Mouse (Mus musculus) mouse embryonic stem cell (cell line): Measurements from ENCODE around the gene Dcaf8.

ENCODE experiments used
- in situ Hi-C, 2 experiments: fragments of 300-500 bp; cut with MboI; formaldehyde crosslinking; loops; 1 replicate in 1 of 2; 3 replicates in 1 of 2; pipeline ENCODE4 v1.14.3; 2019 to 2020; ENCODE audit warnings: low sequenced_read_pairs in 2 of 2, low pct_unique_long_range_greater_than_20kb in 1 of 2, mixed read lengths in 1 of 2; ENCODE audit not compliant: unreplicated experiment in 1 of 2

The Dcaf8 gene

DNA sequence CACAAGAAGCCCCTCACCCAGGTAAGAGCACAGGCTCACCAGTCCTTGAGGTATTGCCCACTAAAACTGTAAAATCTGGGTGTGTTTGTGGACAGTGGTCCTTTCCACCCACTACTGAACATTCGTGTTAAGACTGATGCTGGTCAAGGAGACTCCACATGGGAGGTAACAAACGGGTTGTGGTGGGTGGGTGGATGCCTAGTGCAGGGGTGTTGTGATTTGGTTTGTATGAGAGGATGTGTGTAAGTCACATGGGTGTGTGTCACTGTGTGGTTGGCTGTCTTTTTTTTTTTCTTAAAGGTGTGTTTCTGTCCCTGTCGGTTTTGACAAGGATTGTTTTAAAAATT lies 57.8 kb downstream of the Dcaf8 start:
- in situ Hi-C loops: no loop called here

DNA sequence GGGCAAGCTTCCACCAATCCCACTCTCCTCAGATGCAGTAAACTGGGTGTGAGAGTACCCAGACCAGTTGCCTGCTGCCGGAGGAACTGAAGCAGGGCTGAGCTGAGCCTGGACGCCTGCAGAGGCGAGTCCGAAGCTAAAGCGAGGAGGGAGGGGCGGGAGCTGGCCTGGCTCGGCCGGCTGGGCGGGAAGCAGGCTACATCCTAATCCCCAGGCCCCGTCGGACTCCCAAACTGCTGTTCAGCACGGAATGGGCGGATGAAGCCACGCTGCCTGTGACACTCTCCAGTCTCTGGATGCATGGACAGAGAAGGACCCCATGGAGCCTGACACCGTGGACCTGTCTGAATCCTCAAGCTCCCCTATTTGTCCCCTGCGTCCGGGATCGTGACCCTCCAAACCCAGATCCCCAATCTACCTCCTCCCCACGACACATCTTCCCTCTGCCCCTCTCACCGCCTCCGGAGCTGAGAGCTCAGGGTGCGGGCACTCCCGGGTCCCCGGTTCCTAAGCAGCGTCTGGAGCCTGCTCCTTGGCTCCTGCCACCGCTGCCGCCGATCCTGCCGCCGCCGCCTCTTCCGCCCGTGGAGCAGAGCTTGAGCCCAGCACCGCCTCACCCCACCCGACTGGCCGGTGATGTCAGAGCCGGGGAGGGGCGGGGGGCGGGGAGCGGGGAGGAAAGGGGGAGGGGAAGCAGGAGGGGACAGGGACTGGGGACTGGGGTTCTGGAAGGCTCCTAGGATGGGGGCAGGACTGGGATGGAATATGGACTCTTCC lies 58.4 kb downstream of the Dcaf8 start, which contains the start of gene Pea15a:
TSS of gene Pea15a (minus strand) at position 664 of the 777 bp plus-strand sequence.
- in situ Hi-C loops: no loop called here

- in situ Hi-C loops: no loop called here
These were observed 59.3 kb downstream of the Dcaf8 start for GRCm38 (mm10) chr1:172207111-172207584.

- in situ Hi-C loops: no loop called here
These were observed 64.9 kb downstream of the Dcaf8 start for GRCm38 (mm10) chr1:172212776-172213175.

DNA sequence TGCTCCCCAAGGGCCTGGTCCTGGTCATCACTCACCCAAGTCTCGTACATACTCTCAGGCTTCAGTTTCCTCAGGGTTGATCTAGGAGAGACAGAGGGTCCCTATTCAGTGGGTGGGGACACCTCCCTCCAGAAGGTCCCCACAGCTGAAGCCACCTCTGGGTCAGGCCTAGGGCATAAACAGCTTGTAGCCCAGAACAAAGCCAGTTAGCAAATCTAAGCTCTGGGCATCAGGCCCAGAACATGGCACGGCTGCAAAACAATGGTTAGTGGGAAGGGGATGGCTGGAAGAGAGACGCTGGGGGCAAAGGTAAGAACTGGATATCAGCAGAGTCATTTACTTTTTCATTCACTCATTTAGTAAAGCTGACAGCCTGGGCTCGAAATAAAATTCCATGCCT lies 65.9 kb downstream of the Dcaf8 start:
- in situ Hi-C loops: no loop called here

DNA sequence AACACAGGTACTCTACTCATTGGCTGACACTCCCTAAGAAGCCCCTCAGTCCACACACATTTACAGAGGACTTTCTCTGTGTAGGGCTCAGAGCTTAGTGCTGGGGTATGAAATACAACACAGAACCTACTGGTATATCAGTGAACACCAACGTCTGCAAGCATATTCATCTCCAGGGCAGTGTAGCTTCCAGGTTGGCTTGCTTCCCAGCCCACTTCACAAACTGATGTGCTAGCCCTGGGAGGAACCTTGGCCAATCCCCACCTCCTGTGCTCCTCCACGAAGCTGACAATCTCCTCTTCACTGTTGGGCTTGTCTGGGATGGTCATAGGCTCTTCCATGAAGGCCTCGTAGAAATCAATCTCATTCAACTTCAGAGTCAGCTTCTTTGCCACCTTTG lies 66.9 kb downstream of the Dcaf8 start:
- in situ Hi-C loops: no loop called here

DNA sequence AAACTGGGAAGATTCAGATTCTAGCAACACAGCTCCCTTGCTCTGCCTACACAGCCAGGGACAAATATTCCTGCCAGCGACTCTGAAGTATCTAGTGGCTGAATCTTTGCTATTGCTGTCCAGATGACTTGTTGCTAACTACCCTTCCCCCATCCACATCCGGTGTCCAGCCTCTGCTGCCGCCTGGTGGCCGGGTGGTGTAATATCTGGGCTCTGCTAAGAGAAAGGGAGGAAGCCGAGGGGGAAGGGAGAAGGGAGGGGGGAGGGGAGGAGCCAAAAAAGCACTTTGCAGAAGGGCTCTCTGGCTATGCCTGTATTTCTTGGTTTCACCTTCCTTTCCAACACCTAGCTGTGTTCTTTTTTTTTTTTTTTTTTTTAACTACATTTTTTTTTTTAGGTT lies 69.3 kb downstream of the Dcaf8 start:
- in situ Hi-C loops: no loop called here

GRCm38 (mm10) chr1:172218164-172218910 lies 70.5 kb downstream of the Dcaf8 start:
- in situ Hi-C loops: no loop called here

DNA sequence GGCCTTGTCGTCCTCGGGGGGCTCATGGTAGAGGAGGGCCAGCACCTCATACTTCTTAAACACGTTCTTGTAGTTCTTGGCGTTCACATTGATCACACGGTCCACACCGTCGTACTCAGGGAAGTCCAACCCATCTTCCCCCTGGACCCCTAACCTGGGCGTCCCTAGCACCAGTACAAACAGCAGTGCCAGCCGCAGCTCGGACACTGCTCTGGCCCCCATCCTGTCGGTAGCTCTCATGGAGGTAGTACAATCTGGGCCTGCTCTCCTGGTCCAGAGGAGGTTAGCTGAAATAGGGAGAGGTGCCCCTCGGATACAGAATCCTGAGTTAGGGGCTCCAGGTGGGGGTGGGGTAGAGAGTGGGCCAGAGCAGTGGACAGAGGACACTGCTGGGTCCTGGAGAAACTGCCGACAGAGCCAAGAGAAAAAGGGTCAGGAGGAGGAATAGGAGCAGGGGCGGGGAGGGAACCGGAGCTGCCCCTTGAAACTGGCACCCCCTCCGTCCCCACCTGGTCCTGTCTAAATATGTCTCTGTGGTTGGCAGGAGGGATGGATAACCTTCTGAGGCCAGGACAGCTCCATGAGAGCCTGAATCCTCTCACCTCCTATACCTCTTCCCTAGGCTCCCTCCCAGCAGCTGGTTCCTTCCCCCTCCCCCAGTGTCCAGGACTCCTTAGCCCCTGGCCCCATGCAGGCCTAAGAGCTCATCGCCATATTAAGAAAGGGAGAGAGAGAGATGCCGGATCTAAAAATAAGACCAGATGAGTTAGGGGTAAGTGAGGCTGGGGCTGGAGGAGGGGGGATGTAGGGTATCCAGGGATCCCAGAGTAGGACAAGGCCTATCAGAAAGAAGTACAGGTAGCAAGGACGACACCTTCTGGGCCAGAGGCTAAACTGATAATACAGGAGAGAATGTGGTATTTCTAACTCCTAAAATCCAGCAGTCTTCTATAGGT lies 71.8 kb downstream of the Dcaf8 start, which contains the start of gene Casq1:
TSS of gene Casq1 (minus strand) at position 418 of the 956 bp plus-strand sequence.
- in situ Hi-C loops: no loop called here

DNA sequence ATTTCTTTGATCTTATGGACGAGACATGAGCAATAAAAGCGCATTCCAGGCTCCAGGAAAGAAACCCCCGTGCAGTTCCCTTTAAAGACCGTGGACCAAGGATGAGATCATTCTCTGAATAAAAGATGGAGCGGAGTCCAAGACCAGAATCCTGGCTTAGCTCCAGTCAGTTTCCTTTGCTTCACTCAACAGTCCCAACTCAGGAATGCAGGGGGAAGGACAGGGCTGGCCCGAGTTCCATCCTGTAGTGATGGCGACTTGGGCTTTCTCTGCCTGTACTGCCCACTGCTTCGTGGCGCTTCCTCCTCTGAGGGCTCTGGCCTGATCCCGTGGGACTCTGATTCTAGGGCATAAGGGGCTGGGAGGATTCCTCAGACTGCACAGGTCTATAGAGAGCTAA lies 72.5 kb downstream of the Dcaf8 start:
- in situ Hi-C loops: no loop called here

GRCm38 (mm10) chr1:172221297-172222063 lies 73.6 kb downstream of the Dcaf8 start:
- in situ Hi-C loops: no loop called here

- in situ Hi-C loops: loop anchor here in 1 of 2 experiments (25.0 kb wide), 1 partner anchor 416 kb away; no protein-coding TSS in a partner anchor
These were observed 80.3 kb downstream of the Dcaf8 start for GRCm38 (mm10) chr1:172228209-172228608.

- in situ Hi-C loops: loop anchor here in 1 of 2 experiments (25.0 kb wide), 1 partner anchor 417 kb away; no protein-coding TSS in a partner anchor
These were observed 81.3 kb downstream of the Dcaf8 start for GRCm38 (mm10) chr1:172229215-172229614.

DNA sequence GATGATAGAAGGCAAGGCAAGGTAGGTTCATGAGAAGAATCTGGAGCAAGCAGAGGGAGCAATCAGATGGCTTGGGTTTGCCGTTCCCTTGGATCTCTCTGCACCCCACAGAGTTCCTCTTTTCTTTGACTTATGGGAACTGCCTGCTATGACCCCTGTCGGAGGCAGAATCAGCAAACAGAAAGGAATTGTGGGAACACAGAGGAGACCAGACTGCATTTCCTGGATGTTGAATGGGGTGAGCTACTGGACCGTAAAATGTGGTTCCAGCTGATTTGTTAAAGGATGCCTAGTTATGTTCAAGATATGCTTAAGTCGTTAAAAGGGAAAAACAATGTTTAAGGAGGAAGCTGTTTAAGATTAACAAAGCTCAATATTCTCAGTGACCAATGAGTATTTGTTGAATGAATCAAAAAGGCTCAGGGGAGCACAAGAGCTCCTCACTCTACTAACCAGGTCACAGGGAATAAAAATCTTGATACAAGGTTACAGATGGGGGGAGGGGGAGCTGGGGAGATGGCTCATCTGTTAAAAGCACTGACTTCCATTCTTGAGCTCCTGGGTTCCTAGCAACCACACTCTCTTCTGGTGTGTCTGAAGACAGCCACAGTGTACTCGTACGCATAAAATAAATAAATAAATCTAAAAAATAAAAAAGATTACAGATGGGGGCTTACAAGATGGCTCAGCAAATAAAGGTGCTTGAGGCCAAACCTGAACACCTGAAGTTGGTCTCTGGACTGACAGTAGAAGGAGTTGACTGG lies 93.2 kb downstream of the Dcaf8 start:
- in situ Hi-C loops: loop anchor here in 1 of 2 experiments (25.0 kb wide), 1 partner anchor 429 kb away; no protein-coding TSS in a partner anchor

- in situ Hi-C loops: loop anchor here in 1 of 2 experiments (25.0 kb wide), 1 partner anchor 430 kb away; no protein-coding TSS in a partner anchor
These were observed 94.5 kb downstream of the Dcaf8 start for GRCm38 (mm10) chr1:172242401-172242800.

DNA sequence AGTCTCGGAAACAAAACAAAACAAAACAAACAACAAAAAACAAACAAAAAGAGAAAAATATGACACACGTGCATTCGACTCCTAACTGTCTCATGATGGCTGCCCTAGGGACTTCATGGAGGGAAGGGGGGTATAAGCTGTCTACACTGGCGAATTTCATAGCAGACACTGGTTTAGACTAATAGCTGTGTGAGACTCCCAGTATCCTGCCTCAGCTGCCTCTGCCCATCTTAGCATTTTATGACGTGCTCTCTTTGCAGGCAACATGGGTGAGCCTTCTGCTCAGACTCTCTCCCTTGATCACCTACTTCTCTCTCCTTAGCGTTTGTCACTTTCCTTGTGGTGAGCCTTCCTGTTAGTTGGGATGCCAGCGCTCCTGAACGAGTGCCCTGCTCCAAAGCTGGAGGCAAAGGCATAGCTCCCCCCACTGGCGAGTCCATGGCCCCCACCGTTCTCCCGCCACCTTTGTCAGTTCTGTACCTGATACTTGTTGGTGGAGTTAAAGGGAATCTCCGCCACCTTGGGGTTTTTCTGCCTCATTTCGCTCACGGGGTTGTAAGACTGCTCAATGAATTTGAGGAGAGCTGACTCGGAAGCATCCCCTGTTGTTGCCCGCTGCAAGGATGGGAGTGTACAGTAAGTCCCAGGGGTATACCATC lies 95.8 kb downstream of the Dcaf8 start:
- in situ Hi-C loops: loop anchor here in 1 of 2 experiments (25.0 kb wide), 1 partner anchor 431 kb away; no protein-coding TSS in a partner anchor
